Mouse (Mus musculus): ENCODE data around the gene Itk. TPM values are rescaled to one million over a fixed set of nuclear protein-coding genes. Genes with fewer than 3 reads are reported as not detected.
"Not testable (repeated sequence)": the region's sequence is repeated elsewhere in the genome, so short reads cannot be mapped to it uniquely, and the experiment has no call there.

Gene Itk
- total RNA-seq (2021): under 1 TPM; 0.36 to 0.58 TPM
- long read RNA-seq, experiment 1, partial matches to known transcripts: 0 of 1 reads
- long read RNA-seq, experiment 1, other reads (novel, unspliced or antisense): 1 of 1 reads
- long read RNA-seq, experiment 2, partial matches to known transcripts: 0 of 1 reads
- long read RNA-seq, experiment 2, other reads (novel, unspliced or antisense): 1 of 1 reads

DNA sequence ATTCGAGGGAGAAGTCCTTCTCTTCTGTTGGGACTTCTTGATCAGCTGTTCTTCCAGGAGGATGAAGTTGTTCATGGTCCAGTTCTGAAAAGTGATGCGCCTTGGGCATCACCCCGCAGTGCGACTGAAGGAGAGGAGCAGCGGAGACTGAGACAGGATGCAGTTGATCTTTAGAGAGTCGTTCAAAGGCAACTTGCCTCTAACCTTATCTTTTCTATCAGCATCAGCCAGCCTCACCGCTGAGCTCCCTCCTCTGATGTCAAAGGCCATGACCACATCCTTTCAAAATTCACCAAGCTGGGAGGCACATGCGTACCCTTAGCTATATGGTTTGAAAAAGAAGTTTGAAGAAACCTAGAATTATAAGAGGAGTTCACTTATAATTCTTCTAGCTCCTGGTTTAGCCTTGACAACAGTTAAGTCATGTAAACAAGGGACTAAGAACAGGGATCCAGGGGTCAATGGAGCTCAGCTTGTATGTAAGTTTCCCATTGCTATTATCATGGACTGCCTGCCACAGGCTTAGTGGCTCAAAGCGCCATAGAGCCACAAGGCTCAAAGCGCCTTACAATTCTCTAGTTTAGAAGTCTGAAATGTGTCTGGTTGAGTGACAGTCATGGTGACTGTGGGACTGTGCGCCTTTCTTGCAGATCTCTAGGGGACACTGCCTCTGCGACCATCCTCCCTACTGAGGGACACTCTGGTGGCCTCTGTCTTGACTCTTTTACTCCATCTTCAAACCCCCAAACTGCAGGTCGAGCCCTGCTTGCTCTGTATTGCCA, at the start of gene Itk:
Gene Itk (minus strand): TSS at position 180 of the 782 bp plus-strand sequence.
- DNase-seq (ENCODE audit: low spot score in 2 of 2): no peak

DNA sequence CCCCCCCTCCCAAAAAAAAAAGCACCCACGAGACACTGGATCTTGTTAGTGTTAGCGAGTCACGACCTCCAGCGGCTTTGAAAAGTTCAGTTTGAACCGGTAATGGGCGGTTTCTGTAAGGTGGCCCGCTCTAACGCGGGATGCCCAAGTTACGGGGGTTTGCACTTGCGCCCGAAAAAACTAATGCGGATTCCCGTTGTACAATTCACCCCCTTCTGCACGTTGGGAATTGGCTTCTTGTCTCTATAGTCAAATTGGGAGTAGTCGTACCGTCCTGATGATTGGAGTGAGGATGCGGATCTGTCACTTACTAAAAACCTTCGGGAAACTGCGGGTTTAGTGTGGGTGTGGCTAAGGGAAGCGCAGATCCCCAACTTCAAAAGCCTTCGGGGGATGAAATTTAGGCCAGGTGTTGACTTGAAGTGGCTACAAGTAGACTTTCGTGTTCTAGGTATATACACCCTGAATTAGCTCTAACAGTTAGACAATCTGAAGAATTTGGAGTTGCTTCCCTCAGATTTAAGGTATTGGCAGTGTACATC, 48.2 kb upstream of the Itk start:
- no peak for DNase-seq (ENCODE audit: low spot score in 2 of 2)

DNA sequence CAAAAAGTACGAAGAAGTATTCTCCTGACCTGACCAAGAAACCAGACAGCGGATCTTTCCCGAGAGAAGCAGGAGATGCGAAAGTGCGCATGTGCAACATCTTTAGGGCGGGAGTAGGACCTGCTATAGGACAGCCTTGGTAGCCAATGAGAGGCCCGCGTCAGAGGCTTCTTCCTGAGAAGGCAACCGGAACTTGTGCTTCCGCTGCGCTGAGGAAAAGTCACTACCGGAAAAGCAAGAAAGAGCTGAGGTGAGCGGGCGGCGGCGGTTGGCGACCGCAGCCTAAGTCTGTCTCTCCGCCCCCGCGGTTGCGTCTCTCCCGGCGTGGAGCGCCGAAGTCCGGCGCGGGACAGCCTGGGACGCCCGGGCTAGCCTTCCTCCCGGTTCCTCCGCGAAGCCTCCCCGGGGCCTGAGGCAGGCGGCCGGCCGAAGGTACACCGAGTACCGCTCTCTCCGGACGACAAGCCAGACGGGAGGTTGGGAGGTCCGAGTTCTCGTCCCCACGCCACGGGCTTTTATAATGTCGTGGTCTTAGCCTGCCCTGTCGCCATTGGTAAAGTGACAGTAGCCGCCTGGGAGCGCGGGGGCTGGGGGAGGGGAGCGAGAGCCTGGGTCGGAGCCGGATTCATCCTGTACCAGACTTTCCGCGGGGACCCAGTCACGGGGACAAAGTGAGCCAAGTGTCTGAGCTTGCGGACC, 47.6 kb upstream of the Itk start, which contains the start of gene Med7:
Gene Med7 (plus strand): TSS at position 166 of the 699 bp plus-strand sequence.
- peak; percentile 89 to 97 for DNase-seq (ENCODE audit: low spot score in 2 of 2)

DNA sequence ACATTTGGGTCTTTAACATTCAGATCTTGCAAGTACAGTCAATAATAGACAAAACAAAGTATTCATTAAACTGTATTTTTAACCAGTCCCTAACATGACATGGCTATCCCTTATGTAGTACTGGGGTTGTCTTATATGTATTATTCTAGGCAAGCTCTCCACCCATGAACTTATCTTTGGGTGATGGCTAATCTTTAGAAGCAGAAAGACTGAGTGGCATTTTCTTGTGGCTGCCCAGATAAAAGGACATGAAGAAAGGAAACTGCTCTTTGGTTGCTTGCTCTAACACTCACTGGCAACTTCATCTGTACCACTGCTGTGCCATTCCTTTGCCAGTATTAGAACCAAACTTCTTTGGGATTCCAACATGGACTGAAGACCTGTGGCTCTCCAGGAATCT, 46.0 kb upstream of the Itk start:
- no peak for DNase-seq (ENCODE audit: low spot score in 2 of 2)

DNA sequence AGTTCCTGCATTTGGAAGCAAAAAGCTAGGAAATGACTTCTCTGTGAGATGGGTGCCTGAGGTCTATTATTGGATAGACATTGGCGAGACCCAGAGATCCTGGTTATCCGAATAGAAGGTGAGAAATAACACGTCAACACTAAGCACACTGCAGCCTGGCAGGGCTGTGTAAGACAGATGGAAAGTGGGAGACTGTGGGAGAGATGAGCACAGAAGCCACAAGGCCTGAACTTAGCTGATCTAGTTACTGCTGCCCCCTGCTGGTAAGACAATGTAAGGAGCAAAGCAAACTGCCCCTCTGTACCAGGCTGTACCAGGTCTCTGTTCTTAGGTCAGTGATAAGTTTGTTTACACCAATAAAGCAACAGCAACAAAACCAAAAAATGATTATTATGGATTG, 41.8 kb upstream of the Itk start:
- DNase-seq (ENCODE audit: low spot score in 2 of 2): peak; percentile 71 to 88

DNA sequence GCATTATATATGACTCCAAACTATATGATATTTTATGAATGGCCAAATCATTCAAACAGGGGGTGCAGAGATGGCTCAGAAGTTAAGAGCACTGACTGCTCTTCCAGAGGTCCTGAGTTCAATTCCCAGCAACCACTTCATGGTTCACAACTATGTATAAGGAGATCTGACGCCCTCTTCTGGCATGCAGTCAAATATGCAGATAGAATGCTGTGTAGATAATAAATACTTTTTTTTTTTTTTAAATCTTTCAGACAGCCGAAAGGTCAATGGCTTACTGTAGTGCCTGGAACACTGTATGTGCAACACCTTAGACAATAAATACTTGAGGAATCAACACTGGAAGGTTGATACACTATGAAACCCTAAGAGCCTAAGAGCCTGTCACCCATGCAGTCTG, 40.8 kb upstream of the Itk start:
- no peak for DNase-seq (ENCODE audit: low spot score in 2 of 2)

DNA sequence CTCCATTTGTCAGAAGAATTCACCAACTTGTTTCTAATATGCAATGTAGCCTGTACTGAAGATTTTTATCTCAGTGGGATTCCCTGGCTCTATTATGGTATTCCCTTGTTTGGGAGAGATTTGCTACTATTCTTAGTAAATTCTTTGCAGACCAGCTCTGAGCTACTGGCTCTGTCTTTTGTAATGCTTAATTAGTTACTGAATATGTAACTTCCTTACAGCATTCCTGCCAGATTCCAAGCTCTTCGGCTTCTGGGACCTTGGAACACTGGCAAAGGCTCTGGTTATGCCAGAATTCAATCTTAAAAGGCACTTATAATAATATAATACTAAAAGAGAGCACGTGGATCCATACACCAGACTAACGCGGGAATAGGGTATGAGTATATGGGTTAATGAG, 38.8 kb upstream of the Itk start:
- not testable (repeated sequence) for DNase-seq (ENCODE audit: low spot score in 2 of 2)

DNA sequence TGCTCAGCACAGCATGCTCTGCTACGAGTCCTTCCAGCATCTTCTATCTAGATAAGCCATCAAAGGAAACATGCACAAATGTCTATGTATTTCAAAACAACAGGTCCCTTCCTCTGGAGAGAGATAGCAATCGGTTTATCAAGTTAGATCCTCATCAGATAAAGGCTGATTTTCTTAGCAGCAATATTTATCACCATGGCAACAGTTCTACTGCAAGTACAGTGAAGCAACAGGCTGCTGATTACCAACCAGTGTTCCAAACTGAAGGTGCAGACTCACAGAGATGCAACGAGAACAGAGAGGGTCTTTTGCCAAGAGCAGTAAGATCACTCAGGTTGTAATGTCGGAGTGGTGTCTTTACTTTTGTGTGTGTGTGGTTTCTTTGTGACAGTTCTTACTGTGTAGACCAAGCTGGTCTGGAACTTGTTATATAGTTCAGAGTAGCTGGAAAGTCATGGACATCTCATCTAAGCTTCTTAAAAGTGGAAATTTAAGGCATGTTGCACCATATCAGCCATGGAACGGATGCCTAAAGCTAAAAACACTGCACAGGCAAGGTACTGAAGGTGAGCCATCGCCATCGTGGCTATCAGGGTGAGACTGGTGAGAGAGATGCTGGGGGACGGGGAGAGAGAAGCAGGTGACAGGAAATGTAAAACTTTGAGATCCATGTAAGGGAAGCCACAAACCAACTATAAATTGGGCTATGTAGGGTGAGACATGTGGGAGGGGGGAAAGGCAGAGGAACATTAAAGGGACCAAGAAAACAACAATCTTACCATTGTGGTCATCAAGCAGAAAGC, 32.0 kb upstream of the Itk start:
- no peak for DNase-seq (ENCODE audit: low spot score in 2 of 2)

DNA sequence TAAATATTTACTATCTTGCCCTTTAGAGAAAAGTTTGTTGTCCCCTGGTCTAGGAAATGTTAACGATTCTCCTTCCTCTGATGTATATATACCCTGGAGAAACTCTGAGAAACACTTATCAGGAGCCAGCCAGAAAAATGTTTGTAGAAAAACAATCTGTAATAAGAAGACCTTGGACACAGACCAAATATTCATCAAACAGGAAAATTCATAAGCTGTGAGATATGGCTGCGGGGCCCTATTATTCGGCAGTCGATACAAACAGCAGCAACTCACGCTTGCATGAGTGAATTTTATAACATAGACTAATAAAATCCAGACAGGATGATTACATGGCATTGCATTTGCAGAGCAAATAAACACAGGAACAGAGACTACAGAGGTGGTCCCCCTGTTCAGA, 29.5 kb upstream of the Itk start:
- no peak for DNase-seq (ENCODE audit: low spot score in 2 of 2)

DNA sequence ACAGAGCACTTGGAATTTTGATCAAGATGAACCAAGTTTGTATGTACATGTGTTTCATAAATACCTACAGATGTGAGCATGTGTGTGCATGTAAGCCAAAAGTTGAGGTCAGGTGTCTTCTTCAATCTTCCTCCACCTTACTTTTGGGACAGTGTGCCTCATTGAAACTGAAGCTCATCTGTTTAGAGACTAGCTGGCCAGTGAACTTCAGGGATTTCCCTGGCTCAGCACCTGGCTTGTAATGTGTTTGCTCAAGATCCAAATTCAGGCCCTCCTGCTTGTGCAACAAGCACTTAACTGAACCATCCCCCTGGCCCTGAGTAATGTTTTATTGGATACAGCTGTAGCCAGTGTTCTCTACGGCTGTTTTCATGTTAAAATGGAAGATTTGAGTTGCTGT, 29.1 kb upstream of the Itk start:
- DNase-seq (ENCODE audit: low spot score in 2 of 2): no peak

- no peak for DNase-seq (ENCODE audit: low spot score in 2 of 2)
Observed at GRCm38 (mm10) chr11:46410018-46410563, 20.8 kb upstream of the Itk start.

DNA sequence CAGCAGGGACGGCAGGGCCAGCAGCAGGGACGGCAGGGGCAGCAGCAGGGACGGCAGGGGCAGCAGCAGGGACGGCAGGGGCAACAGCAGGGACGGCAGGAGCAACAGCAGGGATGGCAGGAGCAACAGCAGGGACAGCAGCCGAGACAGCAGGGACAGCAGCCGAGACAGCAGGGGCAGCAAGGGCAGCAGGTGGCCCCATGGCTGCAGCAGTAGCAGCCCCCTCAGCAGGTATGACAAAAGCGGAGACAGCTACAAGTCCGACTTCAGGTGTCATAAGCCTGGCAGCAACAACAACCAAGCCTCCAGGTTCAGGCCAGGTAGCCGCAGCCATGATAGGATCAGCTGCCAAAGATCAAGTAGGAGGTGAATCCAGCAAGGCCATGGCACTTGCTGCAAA, 17.4 kb upstream of the Itk start:
- no peak for DNase-seq (ENCODE audit: low spot score in 2 of 2)

DNA sequence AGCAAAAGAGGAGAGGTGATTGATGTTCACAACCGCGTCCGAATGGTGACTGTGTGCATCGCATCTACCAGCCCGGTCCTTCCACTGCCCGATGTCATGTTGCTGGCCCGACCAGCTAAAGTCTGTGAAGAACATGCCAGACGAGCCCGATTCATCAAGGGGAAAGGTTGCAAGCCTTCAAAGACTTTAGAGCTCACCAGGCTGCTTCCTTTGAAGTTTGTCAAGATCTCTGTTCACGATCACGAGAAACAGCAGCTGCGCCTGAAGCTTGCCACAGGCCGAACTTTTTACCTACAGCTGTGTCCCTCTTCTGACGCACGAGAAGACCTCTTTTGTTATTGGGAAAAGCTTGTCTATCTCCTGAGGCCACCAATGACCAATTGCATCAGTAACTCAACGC, 15.7 kb upstream of the Itk start:
- DNase-seq (ENCODE audit: low spot score in 2 of 2): no peak

DNA sequence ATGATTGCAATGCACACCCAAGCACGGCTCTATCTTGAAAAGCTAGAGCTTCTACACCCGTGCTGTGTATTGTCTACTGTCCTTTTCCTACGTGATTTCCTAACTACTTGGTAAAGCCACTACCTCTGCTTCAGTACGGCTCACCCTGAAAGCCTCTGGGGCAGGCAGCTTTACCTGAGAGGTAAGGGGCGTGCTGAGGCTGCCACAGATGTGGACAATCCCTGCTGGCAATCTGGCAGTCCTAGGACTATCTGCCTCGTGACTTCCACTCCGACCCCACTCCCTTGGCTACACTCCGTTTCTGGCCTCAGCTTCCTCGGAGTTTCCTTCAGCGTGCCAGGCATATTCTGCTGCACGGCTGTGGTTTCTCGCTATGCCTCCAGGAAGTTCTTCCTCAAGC, 12.2 kb upstream of the Itk start:
- no peak for DNase-seq (ENCODE audit: low spot score in 2 of 2)

- no peak for DNase-seq (ENCODE audit: low spot score in 2 of 2)
Observed at GRCm38 (mm10) chr11:46398933-46399383, 9.6 kb upstream of the Itk start.

GRCm38 (mm10) chr11:46398473-46398872, 9.2 kb upstream of the Itk start:
- DNase-seq (ENCODE audit: low spot score in 2 of 2): no peak

DNA sequence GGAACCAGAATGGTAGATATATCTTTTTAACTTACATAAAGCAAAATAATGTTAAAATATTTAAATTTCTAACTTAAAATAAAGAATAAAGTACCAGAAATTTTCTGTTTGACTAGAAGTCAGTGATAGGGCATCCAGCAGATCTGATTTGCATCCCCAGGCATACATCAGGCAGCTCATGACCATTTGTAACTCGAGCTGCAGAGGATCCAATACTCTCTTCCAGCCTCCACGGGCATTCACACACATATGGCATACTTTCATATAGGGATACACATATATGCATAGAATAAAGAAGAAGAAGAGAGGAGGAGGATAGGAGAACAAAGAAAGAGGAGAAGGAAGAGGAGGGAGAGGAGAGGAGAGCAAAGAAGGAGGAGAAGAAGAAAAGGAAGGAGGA, 8.6 kb upstream of the Itk start:
- no peak for DNase-seq (ENCODE audit: low spot score in 2 of 2)

GRCm38 (mm10) chr11:46396860-46397179, 7.5 kb upstream of the Itk start:
- no peak for DNase-seq (ENCODE audit: low spot score in 2 of 2)

- no peak for DNase-seq (ENCODE audit: low spot score in 2 of 2)
Observed at GRCm38 (mm10) chr11:46396167-46396859, 7.0 kb upstream of the Itk start, which contains the start of gene Fam71b. Gene Fam71b (plus strand): TSS chr11:46396559.

DNA sequence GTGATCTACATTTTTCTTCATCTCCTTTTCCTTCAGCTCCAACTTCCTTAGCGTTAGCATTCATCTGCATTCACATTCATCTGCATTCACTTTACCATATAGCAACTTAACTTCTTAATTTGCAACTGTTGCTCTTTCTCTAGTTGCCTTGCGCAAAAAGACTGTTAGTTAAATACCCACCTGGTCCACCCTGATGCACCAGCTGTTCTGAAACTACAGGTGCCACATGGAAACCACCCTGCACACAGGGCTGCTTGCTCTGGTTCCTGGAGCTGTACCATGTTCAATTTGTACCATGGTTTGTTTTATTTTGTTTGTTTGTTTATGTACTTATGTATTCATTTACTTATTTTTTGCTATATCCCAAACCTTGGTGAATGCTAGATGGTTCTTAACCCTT, 6.4 kb upstream of the Itk start:
- no peak for DNase-seq (ENCODE audit: low spot score in 2 of 2)

Measured in layer of hippocampus, postnatal 14 days (tissue).